Mouse (Mus musculus): ENCODE data around the gene Prdm2. TPM values are rescaled to one million over a fixed set of nuclear protein-coding genes. Genes with fewer than 3 reads are reported as not detected.

The Prdm2 gene
- polyA plus RNA-seq, 1 experiment from 2014 or later = 10.0 TPM

GRCm38 (mm10) chr4:143198371-143198770, 14.4 kb downstream of the Prdm2 start:
- H3K27me3 ChIP-seq (replicated peaks) = no peaks in the 10 kb centered on the region
- H3K4me1 ChIP-seq (replicated peaks) = no peaks in the 10 kb centered on the region
- no peak overlapping the region for H3K27ac ChIP-seq
- no peak overlapping the region for H3K4me2 ChIP-seq (replicated peaks)
- WGBS = 72% methylated on average over 3 of the region's 3 CpGs
- H3K9ac ChIP-seq = no peak overlapping the region
- no peak overlapping the region for H3K4me3 ChIP-seq (replicated peaks)
- no peaks in the 10 kb centered on the region for H3K9me3 ChIP-seq
- no peaks in the 10 kb centered on the region for H3K36me3 ChIP-seq
- ATAC-seq = no peak

GRCm38 (mm10) chr4:143197845-143198356, 14.9 kb downstream of the Prdm2 start:
- 75% methylated on average over 5 of the region's 5 CpGs for WGBS
- H3K27ac ChIP-seq = no peak overlapping the region
- no peak for ATAC-seq
- H3K9ac ChIP-seq = no peak overlapping the region
- H3K36me3 ChIP-seq = no peaks in the 10 kb centered on the region
- H3K4me3 ChIP-seq (replicated peaks) = no peak overlapping the region
- no peaks in the 10 kb centered on the region for H3K4me1 ChIP-seq (replicated peaks)
- H3K4me2 ChIP-seq (replicated peaks) = no peak overlapping the region
- no peaks in the 10 kb centered on the region for H3K27me3 ChIP-seq (replicated peaks)
- no peaks in the 10 kb centered on the region for H3K9me3 ChIP-seq

- H3K4me2 ChIP-seq (replicated peaks) = no peak overlapping the region
- no peak overlapping the region for H3K9ac ChIP-seq
- no peak for ATAC-seq
- no peak overlapping the region for H3K27ac ChIP-seq
- H3K4me1 ChIP-seq (replicated peaks) = 0 out of 2 replicates have a peak, but pooled peaks cover 7% of the 10 kb centered on the region
- H3K27me3 ChIP-seq (replicated peaks) = no peaks in the 10 kb centered on the region
- 73% methylated on average over 5 of the region's 5 CpGs for WGBS
- no peaks in the 10 kb centered on the region for H3K9me3 ChIP-seq
- no peaks in the 10 kb centered on the region for H3K36me3 ChIP-seq
- H3K4me3 ChIP-seq (replicated peaks) = no peak overlapping the region
These were observed 18.5 kb downstream of the Prdm2 start for GRCm38 (mm10) chr4:143194328-143194727.

GRCm38 (mm10) chr4:143193164-143193563, 19.6 kb downstream of the Prdm2 start:
- no peak for ATAC-seq
- H3K27me3 ChIP-seq (replicated peaks) = no peaks in the 10 kb centered on the region
- no peak overlapping the region for H3K9ac ChIP-seq
- no peak overlapping the region for H3K4me3 ChIP-seq (replicated peaks)
- H3K4me1 ChIP-seq (replicated peaks) = 0 out of 2 replicates have a peak, but pooled peaks cover 7% of the 10 kb centered on the region
- no peaks in the 10 kb centered on the region for H3K36me3 ChIP-seq
- WGBS = 87% methylated on average over 6 of the region's 6 CpGs
- H3K4me2 ChIP-seq (replicated peaks) = no peak overlapping the region
- no peaks in the 10 kb centered on the region for H3K9me3 ChIP-seq
- H3K27ac ChIP-seq = no peak overlapping the region

- Histone ChIP-seq H3K27me3 (replicated peaks) (no peaks in the 10 kb centered on the region), H3K27ac (no peak overlapping the region), H3K4me1 (replicated peaks) (0 out of 2 replicates have a peak, but pooled peaks cover 7% of the 10 kb centered on the region), H3K9ac (no peak overlapping the region), H3K4me3 (replicated peaks) (no peak overlapping the region), H3K36me3 (no peaks in the 10 kb centered on the region), H3K9me3 (no peaks in the 10 kb centered on the region), H3K4me2 (replicated peaks) (no peak overlapping the region)
- 72% methylated on average over 3 of the region's 3 CpGs for WGBS
- no peak for ATAC-seq
These were observed 21.0 kb downstream of the Prdm2 start for GRCm38 (mm10) chr4:143191783-143192182.

GRCm38 (mm10) chr4:143190657-143191056, 22.1 kb downstream of the Prdm2 start:
- peak; percentile 76 for ATAC-seq
- 26% methylated on average over 4 of the region's 4 CpGs for WGBS
- no peak overlapping the region; the same call in 1 of the 2 replicates for H3K4me2 ChIP-seq (replicated peaks)

GRCm38 (mm10) chr4:143188571-143189191, 24.1 kb downstream of the Prdm2 start:
- Histone ChIP-seq H3K9me3 (no peaks in the 10 kb centered on the region), H3K27me3 (replicated peaks) (no peaks in the 10 kb centered on the region), H3K36me3 (no peaks in the 10 kb centered on the region), H3K4me2 (replicated peaks) (no peak overlapping the region), H3K27ac (no peak overlapping the region), H3K4me3 (replicated peaks) (no peak overlapping the region), H3K9ac (no peak overlapping the region), H3K4me1 (replicated peaks) (0 out of 2 replicates have a peak, but pooled peaks cover 7% of the 10 kb centered on the region)
- 67% methylated on average over 5 of the region's 5 CpGs for WGBS
- no peak for ATAC-seq

More at GRCm38 (mm10) chr4:143190657-143191056, 22.1 kb downstream of the Prdm2 start:
- no peaks in the 10 kb centered on the region for H3K27me3 ChIP-seq (replicated peaks)
- H3K9ac ChIP-seq = no peak overlapping the region
- H3K4me1 ChIP-seq (replicated peaks) = 0 out of 2 replicates have a peak, but pooled peaks cover 7% of the 10 kb centered on the region
- H3K36me3 ChIP-seq = no peaks in the 10 kb centered on the region
- no peak overlapping the region for H3K27ac ChIP-seq
- H3K9me3 ChIP-seq = no peaks in the 10 kb centered on the region
- no peak overlapping the region for H3K4me3 ChIP-seq (replicated peaks)

GRCm38 (mm10) chr4:143186066-143186465, 26.7 kb downstream of the Prdm2 start:
- Histone ChIP-seq H3K27me3 (replicated peaks) (no peaks in the 10 kb centered on the region), H3K9ac (no peak overlapping the region), H3K4me3 (replicated peaks) (no peak overlapping the region), H3K9me3 (no peaks in the 10 kb centered on the region), H3K36me3 (no peaks in the 10 kb centered on the region), H3K4me1 (replicated peaks) (0 out of 2 replicates have a peak, but pooled peaks cover 1% of the 10 kb centered on the region), H3K27ac (no peak overlapping the region), H3K4me2 (replicated peaks) (no peak overlapping the region)
- ATAC-seq = no peak

GRCm38 (mm10) chr4:143185496-143185895, 27.3 kb downstream of the Prdm2 start:
- 74% methylated on average over 9 of the region's 9 CpGs for WGBS
- Histone ChIP-seq H3K36me3 (no peaks in the 10 kb centered on the region), H3K4me2 (replicated peaks) (no peak overlapping the region), H3K27ac (no peak overlapping the region), H3K4me1 (replicated peaks) (no peaks in the 10 kb centered on the region), H3K9ac (no peak overlapping the region), H3K27me3 (replicated peaks) (no peaks in the 10 kb centered on the region), H3K4me3 (replicated peaks) (no peak overlapping the region), H3K9me3 (no peaks in the 10 kb centered on the region)
- no peak for ATAC-seq

- Histone ChIP-seq H3K9me3 (no peaks in the 10 kb centered on the region), H3K4me2 (replicated peaks) (no peak overlapping the region), H3K9ac (no peak overlapping the region), H3K36me3 (no peaks in the 10 kb centered on the region), H3K4me1 (replicated peaks) (no peaks in the 10 kb centered on the region), H3K4me3 (replicated peaks) (no peak overlapping the region), H3K27ac (no peak overlapping the region), H3K27me3 (replicated peaks) (no peaks in the 10 kb centered on the region)
- ATAC-seq = no peak
- 87% methylated on average over 6 of the region's 6 CpGs for WGBS
These were observed 29.7 kb downstream of the Prdm2 start for GRCm38 (mm10) chr4:143183141-143183540.

- H3K9me3 ChIP-seq = no peaks in the 10 kb centered on the region
- H3K36me3 ChIP-seq = no peaks in the 10 kb centered on the region
- ATAC-seq = no peak
- WGBS = 90% methylated on average over 5 of the region's 5 CpGs
- no peaks in the 10 kb centered on the region for H3K4me1 ChIP-seq (replicated peaks)
- no peak overlapping the region for H3K4me3 ChIP-seq (replicated peaks)
- H3K9ac ChIP-seq = no peak overlapping the region
- H3K27ac ChIP-seq = no peak overlapping the region
- no peak overlapping the region for H3K4me2 ChIP-seq (replicated peaks)
- no peaks in the 10 kb centered on the region for H3K27me3 ChIP-seq (replicated peaks)
These were observed 32.1 kb downstream of the Prdm2 start for GRCm38 (mm10) chr4:143180731-143181130.

GRCm38 (mm10) chr4:143171600-143172290, 41.0 kb downstream of the Prdm2 start:
- Histone ChIP-seq H3K4me3 (replicated peaks) (no peak overlapping the region), H3K4me1 (replicated peaks) (no peaks in the 10 kb centered on the region), H3K9me3 (no peaks in the 10 kb centered on the region), H3K27me3 (replicated peaks) (no peaks in the 10 kb centered on the region), H3K9ac (no peak overlapping the region), H3K36me3 (no peaks in the 10 kb centered on the region; the same call in 1 of the 2 replicates), H3K27ac (no peak overlapping the region), H3K4me2 (replicated peaks) (no peak overlapping the region)
- ATAC-seq = no peak
- WGBS = 69% methylated on average over 4 of the region's 4 CpGs

Measured in intestine, embryonic 15.5 days (tissue).